Mouse (Mus musculus): ENCODE results near the gene Brinp3.
"Not testable (repeated sequence)": the region's sequence is repeated elsewhere in the genome, so short reads cannot be mapped to it uniquely, and the experiment has no call there.

The Brinp3 gene

GRCm38 (mm10) chr1:146494681-146495331, at the start of gene Brinp3:
Brinp3 (plus strand) TSS chr1:146494760.
- no peak for DNase-seq

DNA sequence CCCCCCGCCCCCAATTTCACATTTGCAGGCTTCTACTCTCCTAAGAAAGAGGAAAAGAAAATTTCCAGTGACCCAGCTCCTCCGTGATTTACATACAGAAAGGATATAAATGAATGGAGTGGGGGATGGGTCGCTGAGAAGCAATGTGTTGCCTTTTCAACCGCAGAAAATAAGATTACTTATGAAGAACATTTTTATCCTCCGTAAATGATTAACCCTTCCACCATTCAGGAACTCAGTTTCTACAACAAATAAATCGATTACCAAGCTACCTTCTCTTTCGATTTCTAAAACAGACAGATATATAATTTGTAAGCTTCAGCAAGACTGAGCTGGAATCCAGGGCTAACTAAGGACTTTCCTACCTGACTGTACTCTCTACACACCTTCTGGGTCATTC, 339 bp upstream of the Brinp3 start:
- DNase-seq = no peak

DNA sequence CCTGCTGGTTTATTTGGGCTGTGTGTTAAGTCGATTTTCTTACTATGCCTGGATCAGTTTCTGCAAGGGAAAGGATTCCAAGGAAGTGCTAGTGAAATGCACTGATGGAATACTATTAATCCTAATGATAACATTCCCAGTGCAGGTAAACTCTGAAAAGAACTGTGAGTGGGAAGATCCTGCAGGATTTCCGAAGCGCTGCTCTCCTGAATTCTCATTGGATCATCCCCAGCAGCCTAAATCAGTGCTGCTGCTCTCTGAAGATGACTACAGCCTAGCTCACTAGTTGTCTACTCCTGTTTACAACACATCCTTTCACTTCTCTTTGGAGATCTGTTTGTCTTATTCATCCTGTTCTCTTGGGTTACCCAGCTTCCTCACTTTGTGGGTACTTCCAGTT, 826 bp downstream of the Brinp3 start:
- no peak for DNase-seq

- no peak for DNase-seq
Measured at GRCm38 (mm10) chr1:146497381-146498081, 3.0 kb downstream of the Brinp3 start.

DNA sequence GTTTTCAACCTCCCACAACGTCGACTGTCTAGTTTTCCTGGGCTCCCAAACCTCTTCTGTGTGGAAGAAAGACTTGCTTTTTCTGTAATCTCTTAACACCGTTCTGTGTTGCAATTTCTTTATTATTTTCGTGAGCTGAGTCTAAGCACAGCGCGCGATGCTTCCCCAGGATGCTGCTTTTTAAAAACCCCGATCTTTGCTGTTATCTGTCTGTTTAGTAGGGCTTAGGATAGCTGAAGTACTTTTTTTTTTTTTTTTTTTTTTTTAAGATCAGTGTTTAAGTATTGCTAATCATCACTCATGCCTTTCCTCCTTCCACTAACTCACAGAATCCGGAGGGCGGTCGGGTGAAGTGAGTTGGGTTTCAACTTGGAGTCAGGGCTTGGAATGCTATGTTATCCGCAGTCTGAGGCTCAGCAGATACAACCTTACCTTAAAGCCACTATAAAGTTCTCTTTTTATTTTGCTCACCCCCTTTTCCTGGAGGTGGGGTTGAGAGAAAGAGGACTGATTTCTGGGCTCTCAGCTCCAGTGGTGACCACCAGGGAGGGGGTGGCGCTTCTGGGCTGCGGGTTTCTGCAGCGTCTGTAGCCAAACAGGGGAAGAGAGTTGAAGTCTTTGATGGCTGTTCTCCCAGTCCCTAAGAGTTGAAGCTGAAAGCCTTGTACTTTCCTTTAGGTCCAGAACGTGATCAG, 3.7 kb downstream of the Brinp3 start:
- no peak for DNase-seq

GRCm38 (mm10) chr1:146498780-146499114, 4.2 kb downstream of the Brinp3 start:
- DNase-seq = no peak

DNA sequence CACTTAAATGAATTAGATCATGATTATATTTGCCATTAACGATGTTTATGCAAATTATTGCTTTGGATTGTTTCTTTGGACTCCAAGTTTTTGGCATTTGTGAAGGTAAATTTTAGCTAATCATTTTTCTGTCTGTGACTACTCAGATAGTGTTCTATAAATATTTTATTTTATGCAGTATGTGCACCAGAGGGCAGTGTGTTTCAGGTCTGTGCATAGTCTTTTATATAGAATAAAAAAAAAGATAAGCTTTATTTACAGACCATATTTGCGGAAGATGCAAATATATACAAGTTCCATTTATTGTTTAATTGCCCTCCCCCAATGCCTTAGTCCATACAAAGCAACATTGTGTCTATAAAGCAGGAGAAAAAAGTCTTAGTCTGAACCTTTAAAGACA, 20.8 kb downstream of the Brinp3 start:
- no peak for DNase-seq

GRCm38 (mm10) chr1:146523727-146524573, 29.4 kb downstream of the Brinp3 start:
- DNase-seq = no peak

- DNase-seq = no peak
Measured at GRCm38 (mm10) chr1:146528572-146528971, 34.0 kb downstream of the Brinp3 start.

- peak; percentile 22 for DNase-seq
Measured at GRCm38 (mm10) chr1:146546847-146547428, 52.4 kb downstream of the Brinp3 start.

DNA sequence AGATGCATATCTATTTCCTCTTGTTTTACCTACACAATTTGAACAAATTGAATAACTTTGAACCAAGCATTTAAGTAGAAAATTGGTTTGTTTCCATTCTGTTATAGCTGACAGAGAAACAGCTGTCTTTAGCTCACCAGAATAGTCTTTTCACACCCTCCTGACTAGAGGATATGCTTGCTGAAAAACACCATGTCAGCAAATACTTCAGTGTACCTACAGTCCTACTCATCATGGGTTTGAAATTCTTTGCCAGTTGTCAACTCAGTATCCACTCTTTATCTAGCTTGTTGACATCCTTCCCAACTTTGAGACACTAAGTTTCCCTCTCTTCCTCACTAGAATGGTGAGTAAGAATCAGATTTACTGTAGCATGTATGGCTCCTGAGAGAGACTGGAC, 62.4 kb downstream of the Brinp3 start:
- no peak for DNase-seq

DNA sequence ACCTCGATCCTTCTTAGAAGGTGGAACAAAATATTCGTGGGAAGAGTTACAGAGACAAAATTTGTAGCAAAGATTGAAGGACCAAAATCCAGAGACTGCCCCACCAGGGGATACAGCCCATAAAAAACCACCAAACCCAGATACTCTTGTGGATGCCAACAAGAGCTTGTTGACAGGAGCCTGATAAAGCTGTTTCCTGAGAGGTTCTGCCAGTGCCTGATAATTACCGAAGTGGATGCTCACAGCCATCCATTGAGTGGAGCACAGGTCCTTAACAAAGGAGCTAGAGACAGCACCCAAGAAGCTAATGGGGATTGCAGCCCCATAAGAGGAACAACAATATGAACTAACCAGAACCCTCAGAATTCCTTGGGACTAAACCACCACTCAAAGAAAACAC, 67.6 kb downstream of the Brinp3 start:
- DNase-seq = no peak

DNA sequence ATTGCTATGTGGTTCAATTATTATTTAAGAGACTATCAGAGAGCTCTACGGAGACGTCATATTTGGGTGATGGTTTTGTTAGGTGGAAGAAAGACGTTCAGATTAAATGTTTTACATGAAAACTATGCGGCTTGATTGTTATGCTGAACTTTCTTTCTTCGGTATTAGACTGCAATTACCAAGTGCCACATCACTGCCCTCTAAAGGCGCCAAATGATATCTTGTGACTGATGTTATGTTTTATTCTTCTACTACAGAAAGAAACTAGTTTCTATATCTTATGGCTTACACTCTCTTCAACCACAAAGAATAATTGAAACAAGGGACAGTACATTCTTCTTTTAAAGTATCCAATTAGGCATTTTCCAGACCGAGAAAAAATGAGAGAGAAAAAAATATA, 89.6 kb downstream of the Brinp3 start:
- no peak for DNase-seq

DNA sequence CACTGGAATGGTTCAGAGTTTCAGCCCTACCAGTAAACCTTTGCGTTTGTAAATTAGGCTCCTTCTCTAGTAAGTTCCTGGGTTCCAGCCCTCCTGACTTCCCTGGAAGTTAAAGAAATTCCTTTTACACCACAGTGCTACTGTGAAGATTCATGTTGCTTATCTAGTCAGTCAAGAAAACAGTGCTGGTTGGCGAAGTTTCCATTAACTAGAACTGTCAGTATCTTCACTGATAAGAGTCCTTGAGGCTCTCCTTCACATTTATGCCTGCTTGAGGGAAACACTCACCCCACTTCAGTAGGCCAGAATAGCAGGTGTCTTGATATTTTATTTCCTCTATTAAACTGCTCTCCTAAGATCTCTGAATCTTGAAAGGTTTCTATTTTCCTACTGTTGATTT, 138.3 kb downstream of the Brinp3 start:
- DNase-seq = no peak

- DNase-seq = peak; percentile 51
Measured at GRCm38 (mm10) chr1:146657214-146657613, 162.7 kb downstream of the Brinp3 start.

GRCm38 (mm10) chr1:146700724-146701123, 206.2 kb downstream of the Brinp3 start:
- no peak for DNase-seq

GRCm38 (mm10) chr1:146719556-146719955, 225.0 kb downstream of the Brinp3 start:
- no peak for DNase-seq

DNA sequence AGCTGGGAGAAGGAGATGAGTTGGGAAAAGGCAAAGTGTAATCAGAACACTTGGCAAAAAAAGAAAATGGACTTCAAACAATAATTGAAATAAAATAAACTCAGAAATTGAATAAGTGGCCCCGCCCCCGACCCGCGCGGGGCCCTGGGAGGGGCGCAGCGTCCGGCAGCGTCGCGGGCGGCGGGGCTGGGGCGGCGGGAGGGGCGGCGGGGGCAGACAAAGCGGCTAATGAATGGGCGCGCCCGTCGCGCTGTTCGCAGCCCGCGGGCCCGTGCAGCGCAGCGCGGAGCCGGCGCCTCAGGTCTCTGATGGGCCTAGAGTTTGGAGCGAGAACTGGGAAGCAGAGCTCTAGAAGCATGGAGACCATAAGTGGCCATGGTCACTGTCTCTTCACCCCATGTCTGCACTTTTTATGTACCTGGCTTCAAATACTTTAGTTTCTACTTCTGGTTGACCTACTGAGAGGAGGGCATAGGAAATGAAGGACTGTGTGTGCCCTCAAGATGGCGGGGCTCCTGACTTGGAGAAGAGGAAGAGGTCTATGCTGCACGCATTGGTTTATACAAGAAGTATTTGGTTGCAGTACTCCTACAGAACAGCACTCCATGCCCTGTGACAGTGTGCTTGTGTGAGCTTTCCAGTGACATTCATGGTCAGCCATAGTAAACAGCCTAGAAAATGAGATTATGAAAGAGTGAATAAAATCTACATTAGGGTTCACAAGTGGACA, 230.4 kb downstream of the Brinp3 start:
- not testable (repeated sequence) for DNase-seq

DNA sequence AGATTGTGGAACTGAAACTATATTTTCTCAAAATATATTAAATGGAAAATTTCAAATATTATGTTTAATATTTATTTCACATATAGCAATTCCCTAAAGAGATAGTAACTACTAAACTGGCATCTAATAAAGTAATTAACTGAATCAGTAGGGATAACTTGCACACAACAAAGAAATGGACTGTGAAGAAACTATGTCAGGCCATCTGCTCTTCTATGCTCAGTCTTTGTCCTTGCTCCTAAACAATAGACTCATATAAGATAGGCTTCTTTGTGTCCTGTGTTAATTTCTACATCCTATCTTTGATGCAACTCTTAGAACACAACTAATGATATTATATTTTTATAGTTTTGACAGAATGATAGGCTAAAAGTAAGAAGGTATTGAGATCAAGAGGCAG, 256.5 kb downstream of the Brinp3 start:
- no peak for DNase-seq

DNA sequence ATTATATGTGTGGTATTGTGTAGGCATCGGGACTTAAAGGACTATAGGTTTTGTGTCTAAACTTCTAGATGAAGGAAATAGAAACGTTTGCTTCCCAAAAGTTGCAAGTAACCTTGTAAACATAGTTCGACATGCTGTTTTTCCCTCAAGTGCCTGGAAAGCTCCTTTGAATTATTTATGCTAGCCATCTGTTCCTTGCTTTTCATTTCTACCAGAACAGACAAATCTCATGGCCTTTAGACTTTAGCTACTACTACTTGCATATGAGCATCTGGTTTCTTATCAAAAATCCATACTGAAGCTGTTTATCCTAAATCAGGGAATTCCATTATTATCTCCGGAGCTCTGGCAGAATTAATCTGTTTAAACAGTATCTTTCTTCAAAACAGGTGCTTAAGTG, 288.7 kb downstream of the Brinp3 start:
- no peak for DNase-seq

DNA sequence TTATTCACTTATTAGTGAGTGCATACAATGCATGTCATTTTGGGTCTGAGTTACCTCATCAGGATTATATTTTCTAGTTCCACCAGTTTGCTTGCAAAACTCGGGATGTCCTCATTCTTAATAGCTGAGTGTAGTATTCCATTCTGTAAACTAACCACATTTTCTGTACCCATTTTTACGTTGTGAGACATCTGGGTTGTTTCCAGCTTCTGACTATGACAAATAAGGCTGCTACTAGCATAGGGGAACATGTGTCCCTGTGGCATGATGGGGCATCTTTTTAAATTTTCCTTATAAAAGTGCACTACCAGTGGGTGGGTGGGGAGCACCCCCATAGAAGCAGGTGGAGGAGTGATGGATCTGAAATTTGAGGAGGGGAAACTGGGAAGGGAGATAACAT, 292.7 kb downstream of the Brinp3 start:
- no peak for DNase-seq

GRCm38 (mm10) chr1:146792826-146793225, 298.3 kb downstream of the Brinp3 start:
- DNase-seq = peak; percentile 12
